Mouse (Mus musculus): ENCODE results near the gene Il9. TPM values are rescaled to one million over a fixed set of nuclear protein-coding genes. Genes with fewer than 3 reads are reported as not detected.
A peak's percentile ranks its signal among the peaks of the same experiment; 100 is the strongest.

The Il9 gene
- total RNA-seq, 1 experiment from 2014 or later, result not detected

- peak; percentile 40; the same call in 1 of the 2 replicates for ATAC-seq (ENCODE audit: extremely low read depth, insufficient number of reproducible peaks, low FRiP score, poor library complexity, severe bottlenecking)
Observed at GRCm38 (mm10) chr13:56475363-56475762, 6.7 kb downstream of the Il9 start.

GRCm38 (mm10) chr13:56472661-56473060, 9.4 kb downstream of the Il9 start:
- no peak for ATAC-seq (ENCODE audit: extremely low read depth, insufficient number of reproducible peaks, low FRiP score, poor library complexity, severe bottlenecking)

GRCm38 (mm10) chr13:56471951-56472350, 10.1 kb downstream of the Il9 start:
- no peak for ATAC-seq (ENCODE audit: extremely low read depth, insufficient number of reproducible peaks, low FRiP score, poor library complexity, severe bottlenecking)

GRCm38 (mm10) chr13:56471211-56471610, 10.8 kb downstream of the Il9 start:
- ATAC-seq (ENCODE audit: extremely low read depth, insufficient number of reproducible peaks, low FRiP score, poor library complexity, severe bottlenecking), result no peak

- no peak for ATAC-seq (ENCODE audit: extremely low read depth, insufficient number of reproducible peaks, low FRiP score, poor library complexity, severe bottlenecking)
Observed at GRCm38 (mm10) chr13:56468536-56468935, 13.5 kb downstream of the Il9 start.

- ATAC-seq (ENCODE audit: extremely low read depth, insufficient number of reproducible peaks, low FRiP score, poor library complexity, severe bottlenecking), result no peak
Observed at GRCm38 (mm10) chr13:56467786-56468185, 14.3 kb downstream of the Il9 start.

GRCm38 (mm10) chr13:56463750-56464149, 18.3 kb downstream of the Il9 start:
- no peak for ATAC-seq (ENCODE audit: extremely low read depth, insufficient number of reproducible peaks, low FRiP score, poor library complexity, severe bottlenecking)

- no peak for ATAC-seq (ENCODE audit: extremely low read depth, insufficient number of reproducible peaks, low FRiP score, poor library complexity, severe bottlenecking)
Observed at GRCm38 (mm10) chr13:56463261-56463660, 18.8 kb downstream of the Il9 start.

- ATAC-seq (ENCODE audit: extremely low read depth, insufficient number of reproducible peaks, low FRiP score, poor library complexity, severe bottlenecking), result no peak
Observed at GRCm38 (mm10) chr13:56462791-56463190, 19.3 kb downstream of the Il9 start.

GRCm38 (mm10) chr13:56461460-56461859, 20.6 kb downstream of the Il9 start:
- no peak for ATAC-seq (ENCODE audit: extremely low read depth, insufficient number of reproducible peaks, low FRiP score, poor library complexity, severe bottlenecking)

- ATAC-seq (ENCODE audit: extremely low read depth, insufficient number of reproducible peaks, low FRiP score, poor library complexity, severe bottlenecking), result no peak
Observed at GRCm38 (mm10) chr13:56458001-56458400, 24.0 kb downstream of the Il9 start.

- ATAC-seq (ENCODE audit: extremely low read depth, insufficient number of reproducible peaks, low FRiP score, poor library complexity, severe bottlenecking), result no peak
Observed at GRCm38 (mm10) chr13:56450035-56450434, 32.0 kb downstream of the Il9 start.

- no peak for ATAC-seq (ENCODE audit: extremely low read depth, insufficient number of reproducible peaks, low FRiP score, poor library complexity, severe bottlenecking)
Observed at GRCm38 (mm10) chr13:56449239-56450030, 32.6 kb downstream of the Il9 start.

GRCm38 (mm10) chr13:56444996-56445395, 37.0 kb downstream of the Il9 start:
- no peak for ATAC-seq (ENCODE audit: extremely low read depth, insufficient number of reproducible peaks, low FRiP score, poor library complexity, severe bottlenecking)

- no peak for ATAC-seq (ENCODE audit: extremely low read depth, insufficient number of reproducible peaks, low FRiP score, poor library complexity, severe bottlenecking)
Observed at GRCm38 (mm10) chr13:56444112-56444511, 37.9 kb downstream of the Il9 start.

GRCm38 (mm10) chr13:56443411-56443810, 38.6 kb downstream of the Il9 start:
- no peak for ATAC-seq (ENCODE audit: extremely low read depth, insufficient number of reproducible peaks, low FRiP score, poor library complexity, severe bottlenecking)

GRCm38 (mm10) chr13:56438211-56439075, 43.6 kb downstream of the Il9 start, which contains the start of gene Slc25a48:
Gene Slc25a48 (plus strand): TSS chr13:56438355.
- no peak for ATAC-seq (ENCODE audit: extremely low read depth, insufficient number of reproducible peaks, low FRiP score, poor library complexity, severe bottlenecking)

GRCm38 (mm10) chr13:56435615-56436287, 46.3 kb downstream of the Il9 start:
- no peak for ATAC-seq (ENCODE audit: extremely low read depth, insufficient number of reproducible peaks, low FRiP score, poor library complexity, severe bottlenecking)

GRCm38 (mm10) chr13:56434311-56434751, 47.7 kb downstream of the Il9 start:
- no peak for ATAC-seq (ENCODE audit: extremely low read depth, insufficient number of reproducible peaks, low FRiP score, poor library complexity, severe bottlenecking)
